Mouse (Mus musculus): ENCODE measurements around the gene Slco4a1.

The Slco4a1 gene

GRCm38 (mm10) chr2:180445962-180446361 lies 10.1 kb upstream of the Slco4a1 start:
- DNase-seq (ENCODE audit: low read depth): no peak

GRCm38 (mm10) chr2:180449007-180449406 lies 7.0 kb upstream of the Slco4a1 start:
- no peak for DNase-seq (ENCODE audit: low read depth)

- DNase-seq (ENCODE audit: low read depth): no peak
Observed at GRCm38 (mm10) chr2:180450529-180450928, 5.5 kb upstream of the Slco4a1 start.

GRCm38 (mm10) chr2:180456705-180457104 lies 660 bp downstream of the Slco4a1 start:
- DNase-seq (ENCODE audit: low read depth): no peak

- no peak for DNase-seq (ENCODE audit: low read depth)
Observed at GRCm38 (mm10) chr2:180457680-180458079, 1.6 kb downstream of the Slco4a1 start.

- no peak for DNase-seq (ENCODE audit: low read depth)
Observed at GRCm38 (mm10) chr2:180459437-180459836, 3.4 kb downstream of the Slco4a1 start.

- no peak for DNase-seq (ENCODE audit: low read depth)
Observed at GRCm38 (mm10) chr2:180460801-180461200, 4.8 kb downstream of the Slco4a1 start.

- no peak for DNase-seq (ENCODE audit: low read depth)
Observed at GRCm38 (mm10) chr2:180462593-180462992, 6.5 kb downstream of the Slco4a1 start.

GRCm38 (mm10) chr2:180466505-180466904 lies 10.5 kb downstream of the Slco4a1 start:
- DNase-seq (ENCODE audit: low read depth): no peak

- DNase-seq (ENCODE audit: low read depth): no peak
Observed at GRCm38 (mm10) chr2:180468871-180469270, 12.8 kb downstream of the Slco4a1 start.

- DNase-seq (ENCODE audit: low read depth): no peak
Observed at GRCm38 (mm10) chr2:180469768-180470167, 13.7 kb downstream of the Slco4a1 start.

- peak; percentile 36 for DNase-seq (ENCODE audit: low read depth)
Observed at GRCm38 (mm10) chr2:180472306-180473079, 16.4 kb downstream of the Slco4a1 start.

GRCm38 (mm10) chr2:180473080-180473440 lies 17.0 kb downstream of the Slco4a1 start:
- peak; percentile 73 for DNase-seq (ENCODE audit: low read depth)

GRCm38 (mm10) chr2:180474864-180475263 lies 18.8 kb downstream of the Slco4a1 start:
- no peak for DNase-seq (ENCODE audit: low read depth)

GRCm38 (mm10) chr2:180482274-180482673 lies 26.2 kb downstream of the Slco4a1 start:
- no peak for DNase-seq (ENCODE audit: low read depth)

GRCm38 (mm10) chr2:180484882-180485281 lies 28.8 kb downstream of the Slco4a1 start:
- DNase-seq (ENCODE audit: low read depth): no peak

GRCm38 (mm10) chr2:180485306-180485705 lies 29.3 kb downstream of the Slco4a1 start:
- DNase-seq (ENCODE audit: low read depth): no peak

- DNase-seq (ENCODE audit: low read depth): no peak
Observed at GRCm38 (mm10) chr2:180488210-180488751, 32.2 kb downstream of the Slco4a1 start.

- DNase-seq (ENCODE audit: low read depth): no peak
Observed at GRCm38 (mm10) chr2:180495906-180496305, 39.9 kb downstream of the Slco4a1 start.

- DNase-seq (ENCODE audit: low read depth): no peak
Observed at GRCm38 (mm10) chr2:180499741-180500140, 43.7 kb downstream of the Slco4a1 start, which contains the start of gene Ntsr1. Gene Ntsr1 (plus strand): TSS chr2:180499976.

- DNase-seq (ENCODE audit: low read depth): no peak
Observed at GRCm38 (mm10) chr2:180500726-180501125, 44.7 kb downstream of the Slco4a1 start.

- DNase-seq (ENCODE audit: low read depth): no peak
Observed at GRCm38 (mm10) chr2:180501217-180501967, 45.3 kb downstream of the Slco4a1 start.

GRCm38 (mm10) chr2:180506281-180506680 lies 50.2 kb downstream of the Slco4a1 start:
- DNase-seq (ENCODE audit: low read depth): no peak

Data from NIH3T3 (cell line).